Mouse (Mus musculus): ENCODE results near the gene Pakap. TPM values are rescaled to one million over a fixed set of nuclear protein-coding genes. Genes with fewer than 3 reads are reported as not detected.

Pakap gene
- polyA plus RNA-seq, 1 experiment from 2014 or later = 34.5 TPM

- no peaks in the 10 kb centered on the region for H3K9me3 ChIP-seq
- ATAC-seq (ENCODE audit: low FRiP score, low read depth) = peak; percentile 87
Measured at GRCm38 (mm10) chr4:57764392-57764791, 196.4 kb downstream of the Pakap start.

GRCm38 (mm10) chr4:57764926-57765325 is 196.9 kb downstream of the Pakap start:
- WGBS = 74% methylated on average over 1 of the region's 1 CpGs
- H3K9me3 ChIP-seq = no peaks in the 10 kb centered on the region
- H3K27me3 ChIP-seq = no peaks in the 10 kb centered on the region
- no peak overlapping the region for H3K4me3 ChIP-seq
- H3K9ac ChIP-seq = 0 out of 2 replicates have a peak overlapping the region, but pooled peaks have one; percentile 19
- no peaks in the 10 kb centered on the region for H3K36me3 ChIP-seq
- H3K4me1 ChIP-seq = peaks cover 21% of the 10 kb centered on the region
- no peak overlapping the region for H3K4me2 ChIP-seq (replicated peaks)
- H3K27ac ChIP-seq = peak overlapping the region; percentile 63; the same call in 1 of the 2 replicates
- ATAC-seq (ENCODE audit: low FRiP score, low read depth) = no peak

More at GRCm38 (mm10) chr4:57764392-57764791, 196.4 kb downstream of the Pakap start:
- no peaks in the 10 kb centered on the region for H3K36me3 ChIP-seq
- 35% methylated on average over 1 of the region's 1 CpGs for WGBS
- H3K27me3 ChIP-seq = no peaks in the 10 kb centered on the region
- no peak overlapping the region for H3K4me3 ChIP-seq
- no peak overlapping the region for H3K4me2 ChIP-seq (replicated peaks)
- H3K27ac ChIP-seq = 0 out of 2 replicates have a peak overlapping the region, but pooled peaks have one; percentile 55
- H3K4me1 ChIP-seq = peaks cover 21% of the 10 kb centered on the region
- no peak overlapping the region for H3K9ac ChIP-seq

GRCm38 (mm10) chr4:57765806-57766205 is 197.8 kb downstream of the Pakap start:
- 44% methylated on average over 4 of the region's 4 CpGs for WGBS
- no peak overlapping the region for H3K4me3 ChIP-seq
- no peak overlapping the region for H3K4me2 ChIP-seq (replicated peaks)
- H3K27ac ChIP-seq = no peak overlapping the region
- no peak for ATAC-seq (ENCODE audit: low FRiP score, low read depth)
- no peak overlapping the region for H3K9ac ChIP-seq
- H3K27me3 ChIP-seq = no peaks in the 10 kb centered on the region
- H3K4me1 ChIP-seq = peaks cover 21% of the 10 kb centered on the region
- H3K36me3 ChIP-seq = no peaks in the 10 kb centered on the region
- H3K9me3 ChIP-seq = no peaks in the 10 kb centered on the region

- Histone ChIP-seq H3K4me1 (peaks cover 15% of the 10 kb centered on the region), H3K27ac (no peak overlapping the region), H3K4me2 (replicated peaks) (no peak overlapping the region), H3K4me3 (no peak overlapping the region), H3K27me3 (no peaks in the 10 kb centered on the region), H3K36me3 (no peaks in the 10 kb centered on the region), H3K9ac (no peak overlapping the region), H3K9me3 (no peaks in the 10 kb centered on the region)
- ATAC-seq (ENCODE audit: low FRiP score, low read depth) = no peak
- WGBS = 85% methylated on average over 3 of the region's 3 CpGs
Measured at GRCm38 (mm10) chr4:57769007-57769406, 201.0 kb downstream of the Pakap start.

- WGBS = 80% methylated on average over 4 of the region's 4 CpGs
- Histone ChIP-seq H3K4me1 (peaks cover 2% of the 10 kb centered on the region; the same call in 1 of the 2 replicates), H3K9ac (no peak overlapping the region), H3K9me3 (no peaks in the 10 kb centered on the region), H3K27ac (no peak overlapping the region), H3K27me3 (no peaks in the 10 kb centered on the region), H3K4me3 (no peak overlapping the region), H3K36me3 (no peaks in the 10 kb centered on the region), H3K4me2 (replicated peaks) (no peak overlapping the region)
- no peak for ATAC-seq (ENCODE audit: low FRiP score, low read depth)
Measured at GRCm38 (mm10) chr4:57770185-57770823, 202.3 kb downstream of the Pakap start.

- H3K27ac ChIP-seq = no peak overlapping the region
- WGBS = 92% methylated on average over 2 of the region's 2 CpGs
- no peak overlapping the region for H3K9ac ChIP-seq
- H3K27me3 ChIP-seq = no peaks in the 10 kb centered on the region
- H3K36me3 ChIP-seq = no peaks in the 10 kb centered on the region
- H3K4me1 ChIP-seq = no peaks in the 10 kb centered on the region
- ATAC-seq (ENCODE audit: low FRiP score, low read depth) = no peak
- H3K4me2 ChIP-seq (replicated peaks) = no peak overlapping the region
- no peak overlapping the region for H3K4me3 ChIP-seq
- H3K9me3 ChIP-seq = no peaks in the 10 kb centered on the region
Measured at GRCm38 (mm10) chr4:57771558-57772219, 203.7 kb downstream of the Pakap start.

GRCm38 (mm10) chr4:57772851-57773510 is 205.0 kb downstream of the Pakap start:
- no peak for ATAC-seq (ENCODE audit: low FRiP score, low read depth)
- Histone ChIP-seq H3K9ac (no peak overlapping the region), H3K36me3 (no peaks in the 10 kb centered on the region), H3K4me2 (replicated peaks) (no peak overlapping the region), H3K4me1 (no peaks in the 10 kb centered on the region), H3K9me3 (no peaks in the 10 kb centered on the region), H3K4me3 (no peak overlapping the region), H3K27me3 (no peaks in the 10 kb centered on the region), H3K27ac (no peak overlapping the region)
- 56% methylated on average over 11 of the region's 11 CpGs for WGBS

- Histone ChIP-seq H3K36me3 (no peaks in the 10 kb centered on the region), H3K27me3 (no peaks in the 10 kb centered on the region), H3K27ac (no peak overlapping the region), H3K9me3 (no peaks in the 10 kb centered on the region), H3K9ac (no peak overlapping the region), H3K4me2 (replicated peaks) (no peak overlapping the region), H3K4me3 (no peak overlapping the region), H3K4me1 (no peaks in the 10 kb centered on the region)
- 52% methylated on average over 4 of the region's 4 CpGs for WGBS
- no peak for ATAC-seq (ENCODE audit: low FRiP score, low read depth)
Measured at GRCm38 (mm10) chr4:57774517-57774916, 206.5 kb downstream of the Pakap start.

- ATAC-seq (ENCODE audit: low FRiP score, low read depth) = no peak
- no peaks in the 10 kb centered on the region for H3K27me3 ChIP-seq
- H3K36me3 ChIP-seq = no peaks in the 10 kb centered on the region
- H3K9me3 ChIP-seq = no peaks in the 10 kb centered on the region
- H3K4me1 ChIP-seq = peaks cover 4% of the 10 kb centered on the region
- no peak overlapping the region for H3K4me2 ChIP-seq (replicated peaks)
- H3K9ac ChIP-seq = no peak overlapping the region
- no peak overlapping the region for H3K27ac ChIP-seq
- no peak overlapping the region for H3K4me3 ChIP-seq
Measured at GRCm38 (mm10) chr4:57775582-57775981, 207.6 kb downstream of the Pakap start.

GRCm38 (mm10) chr4:57780403-57780802 is 212.4 kb downstream of the Pakap start:
- Histone ChIP-seq H3K4me1 (peaks cover 35% of the 10 kb centered on the region), H3K36me3 (no peaks in the 10 kb centered on the region), H3K27ac (peak overlapping the region; percentile 8; the same call in 1 of the 2 replicates), H3K9me3 (no peaks in the 10 kb centered on the region), H3K4me2 (replicated peaks) (peak overlapping the region; percentile 36; the same call in 1 of the 2 replicates), H3K27me3 (peaks cover 26% of the 10 kb centered on the region), H3K9ac (no peak overlapping the region), H3K4me3 (no peak overlapping the region)
- 12% methylated on average over 4 of the region's 4 CpGs for WGBS
- no peak for ATAC-seq (ENCODE audit: low FRiP score, low read depth)

- Histone ChIP-seq H3K36me3 (no peaks in the 10 kb centered on the region), H3K4me1 (peaks cover 35% of the 10 kb centered on the region), H3K9me3 (no peaks in the 10 kb centered on the region), H3K27me3 (peaks cover 26% of the 10 kb centered on the region), H3K4me3 (no peak overlapping the region), H3K27ac (peak overlapping the region; percentile 8; the same call in 1 of the 2 replicates), H3K9ac (no peak overlapping the region), H3K4me2 (replicated peaks) (peak overlapping the region; percentile 36)
- 3% methylated on average over 20 of the region's 20 CpGs for WGBS
- ATAC-seq (ENCODE audit: low FRiP score, low read depth) = peak; percentile 45; the same call in 1 of the 2 replicates
Measured at GRCm38 (mm10) chr4:57780833-57781641, 213.1 kb downstream of the Pakap start.
